Mouse (Mus musculus): ENCODE data around the gene Ctnnal1. TPM values are rescaled to one million over a fixed set of nuclear protein-coding genes. Genes with fewer than 3 reads are reported as not detected.

Gene Ctnnal1
- total RNA-seq, 1 experiment = 62.0 TPM

DNA sequence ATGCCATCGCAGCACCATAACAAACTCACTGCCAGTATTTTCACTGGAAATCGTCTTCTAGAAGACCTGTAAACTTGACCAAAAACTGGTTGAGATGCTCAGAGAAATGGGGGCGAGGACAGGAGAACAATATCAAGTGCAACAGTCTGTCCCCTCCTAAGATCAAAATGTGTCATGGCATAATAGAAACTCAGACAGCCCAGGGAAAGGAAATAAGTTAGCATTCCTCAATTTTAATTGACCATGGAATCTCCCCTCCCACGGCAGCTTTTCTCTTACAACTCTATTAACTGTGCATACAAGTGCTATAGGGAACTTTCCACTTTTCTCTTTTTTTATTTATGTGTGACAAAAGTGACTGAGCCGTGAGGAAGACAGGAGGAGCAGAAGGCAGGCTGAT lies 2.8 kb upstream of the Ctnnal1 start:
- Histone ChIP-seq H3K4me3 (ENCODE audit: insufficient read depth in 1 of 2, low read depth in 1 of 2, low read length in 2 of 2, poor library complexity in 1 of 2, severe bottlenecking in 1 of 2) (no peak overlapping the region), H3K27ac (ENCODE audit: insufficient read depth, low read depth, low read length, poor library complexity, severe bottlenecking) (no peak overlapping the region), H3K4me1 (ENCODE audit: control insufficient read depth in 2 of 2, insufficient read depth in 2 of 2, low read length in 2 of 2, poor library complexity in 1 of 2) (0 out of 4 replicates have a peak, but pooled peaks cover 0 to 2% of the 10 kb centered on the region in 2 experiments), H3K9ac (ENCODE audit: insufficient read depth, low read depth, low read length, poor library complexity, severe bottlenecking) (no peak overlapping the region), H3K9me3 (ENCODE audit: control insufficient read depth, insufficient read depth, low read depth, low read length) (no peaks in the 10 kb centered on the region), H3K36me3 (ENCODE audit: control insufficient read depth, insufficient read depth, low read length, poor library complexity, severe bottlenecking) (no peaks in the 10 kb centered on the region)
- no peak for DNase-seq (ENCODE audit: low read depth, low spot score)
- in situ Hi-C loops (cut with MboI; ENCODE audit: low sequenced_read_pairs in 2 of 2, unreplicated experiment in 2 of 2) = no loop called here
- TF ChIP-seq MAFK (IDR thresholded peaks at IDR 0.05; ENCODE audit: insufficient read depth, low read depth, low read length) (no peak), ZC3H11A (IDR thresholded peaks at IDR 0.05; ENCODE audit: borderline replicate concordance, low read depth, low read length) (no peak), HCFC1 (IDR thresholded peaks at IDR 0.05; ENCODE audit: borderline replicate concordance, insufficient read depth, low read length) (no peak), CHD2 (IDR thresholded peaks at IDR 0.05; ENCODE audit: low read depth, low read length) (no peak), ZNF384 (IDR thresholded peaks at IDR 0.05; ENCODE audit: low read depth, low read length) (no peak)

DNA sequence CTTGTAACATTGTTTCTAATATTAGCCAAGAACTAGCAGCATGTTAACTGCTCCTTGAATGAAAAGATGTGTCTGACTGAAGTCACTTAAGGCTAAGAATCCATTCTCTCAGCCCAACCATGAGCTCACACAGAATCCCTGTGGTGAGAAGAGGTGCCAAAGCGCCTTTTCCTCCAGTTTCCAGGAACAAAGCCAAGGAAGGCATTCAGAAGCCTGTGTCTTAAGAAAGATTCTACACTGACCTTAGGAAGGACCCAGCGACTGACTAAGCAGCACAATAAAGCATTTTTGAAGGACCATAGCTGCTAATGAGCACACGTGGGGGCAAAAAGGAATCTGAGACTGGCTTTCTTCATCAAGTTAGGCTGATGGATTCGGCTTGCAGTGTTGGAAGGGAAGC lies 983 bp upstream of the Ctnnal1 start:
- in situ Hi-C loops (cut with MboI; ENCODE audit: low sequenced_read_pairs in 2 of 2, unreplicated experiment in 2 of 2) = no loop called here
- no peak for DNase-seq (ENCODE audit: low read depth, low spot score)
- 0 out of 4 replicates have a peak, but pooled peaks cover 2% of the 10 kb centered on the region in 2 experiments for H3K4me1 ChIP-seq (ENCODE audit: control insufficient read depth in 2 of 2, insufficient read depth in 2 of 2, low read length in 2 of 2, poor library complexity in 1 of 2)
- no peaks in the 10 kb centered on the region for H3K9me3 ChIP-seq (ENCODE audit: control insufficient read depth, insufficient read depth, low read depth, low read length)
- no peaks in the 10 kb centered on the region for H3K36me3 ChIP-seq (ENCODE audit: control insufficient read depth, insufficient read depth, low read length, poor library complexity, severe bottlenecking)
- H3K9ac ChIP-seq (ENCODE audit: insufficient read depth, low read depth, low read length, poor library complexity, severe bottlenecking) = no peak overlapping the region
- H3K27ac ChIP-seq (ENCODE audit: insufficient read depth, low read depth, low read length, poor library complexity, severe bottlenecking) = no peak overlapping the region
- no peak overlapping the region for H3K4me3 ChIP-seq (ENCODE audit: insufficient read depth in 1 of 2, low read depth in 1 of 2, low read length in 2 of 2, poor library complexity in 1 of 2, severe bottlenecking in 1 of 2)
- TF ChIP-seq HCFC1 (IDR thresholded peaks at IDR 0.05; ENCODE audit: borderline replicate concordance, insufficient read depth, low read length) = no peak
- no peak for TF ChIP-seq MAFK (IDR thresholded peaks at IDR 0.05; ENCODE audit: insufficient read depth, low read depth, low read length)
- TF ChIP-seq CHD2 (IDR thresholded peaks at IDR 0.05; ENCODE audit: low read depth, low read length) = no peak

DNA sequence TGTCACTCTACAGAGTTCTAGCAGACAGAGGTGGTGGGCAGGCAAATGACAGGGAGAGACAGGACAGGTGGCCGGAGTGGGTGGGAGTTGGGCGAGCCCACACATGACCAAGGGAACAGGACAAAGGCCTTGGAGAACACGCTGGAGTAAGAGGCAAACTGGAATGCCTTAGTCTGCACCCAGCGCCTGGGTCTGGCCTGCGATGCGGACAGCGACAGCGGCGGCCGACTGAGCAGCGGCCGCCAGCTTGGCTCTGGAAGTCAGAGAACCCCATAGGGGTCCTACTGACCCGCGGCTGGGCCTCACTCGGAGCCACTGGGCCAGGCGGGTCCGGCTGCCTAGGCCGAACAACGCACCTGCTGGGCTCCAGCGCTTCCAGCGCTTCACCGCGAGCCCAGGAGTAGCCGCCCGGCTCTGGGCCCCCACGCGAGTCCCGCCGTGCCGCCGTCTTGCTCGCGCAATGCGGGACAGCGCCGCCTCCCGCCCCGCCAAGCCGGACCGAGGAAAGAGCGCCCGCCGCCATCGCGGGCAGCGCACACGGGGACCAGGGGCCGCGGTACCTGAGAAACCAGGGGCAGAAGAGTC lies 479 bp downstream of the Ctnnal1 start:
- H3K9me3 ChIP-seq (ENCODE audit: control insufficient read depth, insufficient read depth, low read depth, low read length) = no peaks in the 10 kb centered on the region
- H3K9ac ChIP-seq (ENCODE audit: insufficient read depth, low read depth, low read length, poor library complexity, severe bottlenecking) = peak overlapping the region; percentile 75
- 0 out of 4 replicates have a peak, but pooled peaks cover 2% of the 10 kb centered on the region in 2 experiments for H3K4me1 ChIP-seq (ENCODE audit: control insufficient read depth in 2 of 2, insufficient read depth in 2 of 2, low read length in 2 of 2, poor library complexity in 1 of 2)
- no peak for TF ChIP-seq ZNF384 (IDR thresholded peaks at IDR 0.05; ENCODE audit: low read depth, low read length)
- TF ChIP-seq ZC3H11A (IDR thresholded peaks at IDR 0.05; ENCODE audit: borderline replicate concordance, low read depth, low read length) = no peak
- TF ChIP-seq MAFK (IDR thresholded peaks at IDR 0.05; ENCODE audit: insufficient read depth, low read depth, low read length) = no peak
- TF ChIP-seq HCFC1 (IDR thresholded peaks at IDR 0.05; ENCODE audit: borderline replicate concordance, insufficient read depth, low read length) = no peak
- no peak overlapping the region for H3K27ac ChIP-seq (ENCODE audit: insufficient read depth, low read depth, low read length, poor library complexity, severe bottlenecking)
- H3K4me3 ChIP-seq (ENCODE audit: insufficient read depth in 1 of 2, low read depth in 1 of 2, low read length in 2 of 2, poor library complexity in 1 of 2, severe bottlenecking in 1 of 2) = peak overlapping the region; percentile 77 to 84
- no peaks in the 10 kb centered on the region for H3K36me3 ChIP-seq (ENCODE audit: control insufficient read depth, insufficient read depth, low read length, poor library complexity, severe bottlenecking)
- DNase-seq (ENCODE audit: low read depth, low spot score) = no peak
- in situ Hi-C loops (cut with MboI; ENCODE audit: low sequenced_read_pairs in 2 of 2, unreplicated experiment in 2 of 2) = no loop called here

DNA sequence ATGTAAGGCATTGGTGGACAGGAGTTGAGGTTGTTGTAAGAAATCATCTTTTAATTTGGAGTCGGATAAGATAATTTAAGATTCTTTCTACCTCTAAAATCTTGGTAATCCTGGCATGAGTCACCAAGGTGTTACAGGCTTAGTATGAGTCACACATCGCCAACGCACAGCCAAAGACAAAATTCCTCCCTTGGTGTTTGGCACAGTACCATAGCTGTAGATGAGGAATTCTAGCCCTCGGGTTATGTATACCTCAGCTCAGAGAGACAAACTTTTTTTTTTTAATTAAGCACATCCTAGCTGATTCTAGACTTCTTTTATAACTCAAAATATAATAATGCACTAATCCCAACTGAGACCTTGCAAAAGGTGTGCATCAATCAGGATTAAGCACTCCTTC lies 972 bp downstream of the Ctnnal1 start:
- no peak for TF ChIP-seq HCFC1 (IDR thresholded peaks at IDR 0.05; ENCODE audit: borderline replicate concordance, insufficient read depth, low read length)
- TF ChIP-seq CHD2 (IDR thresholded peaks at IDR 0.05; ENCODE audit: low read depth, low read length) = no peak
- TF ChIP-seq MAFK (IDR thresholded peaks at IDR 0.05; ENCODE audit: insufficient read depth, low read depth, low read length) = no peak
- no peak for TF ChIP-seq ZC3H11A (IDR thresholded peaks at IDR 0.05; ENCODE audit: borderline replicate concordance, low read depth, low read length)
- TF ChIP-seq ZNF384 (IDR thresholded peaks at IDR 0.05; ENCODE audit: low read depth, low read length) = no peak
- peak overlapping the region; percentile 75; the same call in 1 of the 2 replicates for H3K9ac ChIP-seq (ENCODE audit: insufficient read depth, low read depth, low read length, poor library complexity, severe bottlenecking)
- peaks cover 2 to 4% of the 10 kb centered on the region in 2 experiments; a peak in 1 of 4 replicates for H3K4me1 ChIP-seq (ENCODE audit: control insufficient read depth in 2 of 2, insufficient read depth in 2 of 2, low read length in 2 of 2, poor library complexity in 1 of 2)
- in situ Hi-C loops (cut with MboI; ENCODE audit: low sequenced_read_pairs in 2 of 2, unreplicated experiment in 2 of 2) = no loop called here
- DNase-seq (ENCODE audit: low read depth, low spot score) = no peak
- H3K27ac ChIP-seq (ENCODE audit: insufficient read depth, low read depth, low read length, poor library complexity, severe bottlenecking) = no peak overlapping the region
- no peaks in the 10 kb centered on the region for H3K36me3 ChIP-seq (ENCODE audit: control insufficient read depth, insufficient read depth, low read length, poor library complexity, severe bottlenecking)
- H3K4me3 ChIP-seq (ENCODE audit: insufficient read depth in 1 of 2, low read depth in 1 of 2, low read length in 2 of 2, poor library complexity in 1 of 2, severe bottlenecking in 1 of 2) = peak overlapping the region; percentile 77 to 84
- no peaks in the 10 kb centered on the region for H3K9me3 ChIP-seq (ENCODE audit: control insufficient read depth, insufficient read depth, low read depth, low read length)
